Mouse (Mus musculus) CH12.LX (cell line): ENCODE results near the gene Olfr1160. TPM values are rescaled to one million over a fixed set of nuclear protein-coding genes. Genes with fewer than 3 reads are reported as not detected.

ENCODE experiments used
- DNase-seq: peaks from one replicate; pipeline ENCODE4 v3.0.0-alpha.2; 2013; ENCODE audit errors: extremely low read depth
- H3K27ac ChIP-seq: 2 replicates; pipeline ENCODE4 v1.5.1; 2012; ENCODE audit warnings: low read depth, mild to moderate bottlenecking, control low read depth, moderate library complexity; ENCODE audit not compliant: insufficient read depth
- H3K27me3 ChIP-seq: replicated peaks from 2 replicates; pipeline ENCODE3; 2012; ENCODE audit warnings: inconsistent platforms
- H3K36me3 ChIP-seq, 2 experiments: replicated peaks in 1 of 2; 2 replicates each; pipeline versions ENCODE3 to v1.6.1; 2012; ENCODE audit warnings: inconsistent platforms in 1 of 2, low read length in 1 of 2, mild to moderate bottlenecking in 1 of 2, mixed read lengths in 1 of 2, moderate library complexity in 1 of 2; ENCODE audit not compliant: control insufficient read depth in 1 of 2, insufficient read depth in 1 of 2
- H3K4me1 ChIP-seq, 2 experiments: 2 replicates each; pipeline ENCODE4 v1.6.1; 2012; ENCODE audit warnings: inconsistent platforms in 1 of 2, moderate library complexity in 1 of 2; ENCODE audit not compliant: insufficient read depth in 2 of 2, control insufficient read depth in 1 of 2
- H3K4me2 ChIP-seq: 2 replicates; pipeline ENCODE4 v1.6.1; 2012; ENCODE audit warnings: low read depth, mild to moderate bottlenecking, control low read depth; ENCODE audit not compliant: poor library complexity, insufficient read depth, severe bottlenecking
- H3K4me3 ChIP-seq, 3 experiments: fragments of 150-350 bp in 1 of 3; sonication (generic) in 1 of 3; replicated peaks in 1 of 3; 2 replicates each; pipeline versions ENCODE3 to v1.5.1; 2011 to 2012; ENCODE audit warnings: low read depth in 2 of 3, low read length in 2 of 3, mild to moderate bottlenecking in 2 of 3, moderate library complexity in 2 of 3, control low read depth in 1 of 3, improper control_type of control experiment in 1 of 3, inconsistent platforms in 1 of 3, mixed read lengths in 1 of 3; ENCODE audit not compliant: poor library complexity in 1 of 3
- H3K79me2 ChIP-seq: replicated peaks from 2 replicates; pipeline ENCODE4 v1.6.1; 2012; ENCODE audit warnings: mild to moderate bottlenecking, moderate library complexity; ENCODE audit not compliant: control insufficient read depth, poor library complexity, insufficient read depth, severe bottlenecking; ENCODE audit errors: extremely low read depth
- H3K9ac ChIP-seq: 2 replicates; pipeline ENCODE4 v1.6.1; 2012; ENCODE audit warnings: low read depth, mild to moderate bottlenecking, control low read depth, moderate library complexity; ENCODE audit not compliant: insufficient read depth
- H3K9me3 ChIP-seq: replicated peaks from 2 replicates; pipeline ENCODE3; 2012; ENCODE audit warnings: low read length, inconsistent platforms, mixed read lengths
- BHLHE40 ChIP-seq: IDR thresholded peaks from 2 replicates; pipeline ENCODE4 v1.6.1; 2011; ENCODE audit warnings: mild to moderate bottlenecking, low read depth, low read length, improper control_type of control experiment
- CHD1 ChIP-seq: IDR thresholded peaks from 2 replicates; pipeline ENCODE4 v1.6.1; 2012; ENCODE audit warnings: low read depth, low read length, improper control_type of control experiment, inconsistent platforms
- CHD2 ChIP-seq: IDR thresholded peaks from 2 replicates; pipeline ENCODE4 v1.6.1; 2011; ENCODE audit warnings: low read length, improper control_type of control experiment
- CTCF ChIP-seq, 2 experiments: IDR thresholded peaks in 1 of 2; conservative IDR thresholded peaks in 1 of 2; 2 replicates each; pipeline ENCODE4 v1.5.1; 2011 to 2012; ENCODE audit warnings: low read depth in 2 of 2, low read length in 2 of 2, improper control_type of control experiment in 1 of 2, inconsistent platforms in 1 of 2, mild to moderate bottlenecking in 1 of 2, moderate library complexity in 1 of 2
- E2F4 ChIP-seq: IDR thresholded peaks from 2 replicates; pipeline ENCODE4 v1.6.1; 2011; ENCODE audit warnings: low read depth, low read length, improper control_type of control experiment; ENCODE audit not compliant: insufficient replicate concordance
- EP300 ChIP-seq: IDR thresholded peaks from 2 replicates; pipeline ENCODE4 v1.6.1; 2011; ENCODE audit warnings: low read length, improper control_type of control experiment
- ETS1 ChIP-seq: conservative IDR thresholded peaks from 2 replicates; pipeline ENCODE4 v1.6.1; 2012; ENCODE audit warnings: low read depth, mild to moderate bottlenecking, inconsistent platforms, low read length, improper control_type of control experiment, moderate library complexity
- HCFC1 ChIP-seq: IDR thresholded peaks from 2 replicates; pipeline ENCODE4 v1.6.1; 2012; ENCODE audit warnings: low read depth, mild to moderate bottlenecking, inconsistent platforms, low read length, improper control_type of control experiment
- IRF4 ChIP-seq: IDR thresholded peaks from 2 replicates; pipeline ENCODE4 v1.6.1; 2014; ENCODE audit warnings: low read depth, mild to moderate bottlenecking, inconsistent platforms, low read length, improper control_type of control experiment
- JUND ChIP-seq: conservative IDR thresholded peaks from 2 replicates; pipeline ENCODE4 v1.6.1; 2011; ENCODE audit warnings: low read depth, low read length, improper control_type of control experiment
- KAT2A ChIP-seq: IDR thresholded peaks from 2 replicates; pipeline ENCODE4 v1.6.1; 2012; ENCODE audit warnings: low read length, improper control_type of control experiment, inconsistent platforms; ENCODE audit not compliant: insufficient replicate concordance
- MAFK ChIP-seq: IDR thresholded peaks from 2 replicates; pipeline ENCODE4 v1.6.1; 2011; ENCODE audit warnings: low read length, improper control_type of control experiment; ENCODE audit not compliant: insufficient replicate concordance
- MAZ ChIP-seq: IDR thresholded peaks from 2 replicates; pipeline ENCODE4 v1.6.1; 2012; ENCODE audit warnings: low read depth, mild to moderate bottlenecking, inconsistent platforms, low read length, improper control_type of control experiment, moderate library complexity
- MXI1 ChIP-seq: IDR thresholded peaks from 2 replicates; pipeline ENCODE4 v1.6.1; 2011; ENCODE audit warnings: mild to moderate bottlenecking, low read depth, low read length, improper control_type of control experiment
- NELFE ChIP-seq: IDR thresholded peaks from 2 replicates; pipeline ENCODE4 v1.6.1; 2011; ENCODE audit warnings: low read depth, low read length, improper control_type of control experiment
- PAX5 ChIP-seq: IDR thresholded peaks from 2 replicates; pipeline ENCODE4 v1.6.1; 2012; ENCODE audit warnings: low read length, inconsistent platforms, mixed read lengths
- RAD21 ChIP-seq: IDR thresholded peaks from 2 replicates; pipeline ENCODE4 v1.6.1; 2011; ENCODE audit warnings: low read depth, mild to moderate bottlenecking, low read length, improper control_type of control experiment, moderate library complexity
- SMC3 ChIP-seq: IDR thresholded peaks from 2 replicates; pipeline ENCODE4 v1.6.1; 2011; ENCODE audit warnings: low read depth, low read length, improper control_type of control experiment
- TCF12 ChIP-seq: IDR thresholded peaks from 2 replicates; pipeline ENCODE4 v1.6.1; 2014; ENCODE audit warnings: low read depth, mild to moderate bottlenecking, inconsistent platforms, low read length, improper control_type of control experiment
- UBTF ChIP-seq: IDR thresholded peaks from 2 replicates; pipeline ENCODE4 v1.6.1; 2012; ENCODE audit warnings: low read depth, mild to moderate bottlenecking, inconsistent platforms, low read length, improper control_type of control experiment, moderate library complexity
- USF1 ChIP-seq: IDR thresholded peaks from 2 replicates; pipeline ENCODE4 v1.6.1; 2014; ENCODE audit warnings: low read depth, mild to moderate bottlenecking, inconsistent platforms, low read length, improper control_type of control experiment
- ZNF384 ChIP-seq: IDR thresholded peaks from 2 replicates; pipeline ENCODE4 v1.6.1; 2012; ENCODE audit warnings: low read depth, low read length, improper control_type of control experiment, inconsistent platforms
- dilution Hi-C: fragments of 300-500 bp; cut with MboI; formaldehyde crosslinking; loops from 2 replicates; pipeline ENCODE4 v1.14.3; 2020; ENCODE audit warnings: low sequenced_read_pairs; ENCODE audit not compliant: extremely low pct_unique_long_range_greater_than_20kb, extremely low pct_ligation_motif_present
- in situ Hi-C: fragments of 300-500 bp; cut with MboI; formaldehyde crosslinking; loops from 3 replicates; pipeline ENCODE4 v1.14.3; 2019; ENCODE audit warnings: low sequenced_read_pairs, low pct_ligation_motif_present, low pct_unique_long_range_greater_than_20kb, mixed read lengths
- polyA plus RNA-seq: library from polyadenylated mRNA; unstranded; fragments of >175 nt; gene quantifications from 2 replicates; pipeline ENCODE4 v1.2.1, GENCODE M21; 2012; ENCODE audit warnings: low read depth; ENCODE audit not compliant: insufficient read length
- total RNA-seq, 2 experiments: library from RNA; depleted of rRNA; stranded (reverse); fragments of 300-350 nt in 1 of 2; fragments of >200 nt in 1 of 2; gene quantifications; 2 replicates each; pipeline ENCODE4 v1.2.3; 2012 to 2014

Olfr1160 gene
- total and polyA plus RNA-seq, 3 experiments: not detected

DNA sequence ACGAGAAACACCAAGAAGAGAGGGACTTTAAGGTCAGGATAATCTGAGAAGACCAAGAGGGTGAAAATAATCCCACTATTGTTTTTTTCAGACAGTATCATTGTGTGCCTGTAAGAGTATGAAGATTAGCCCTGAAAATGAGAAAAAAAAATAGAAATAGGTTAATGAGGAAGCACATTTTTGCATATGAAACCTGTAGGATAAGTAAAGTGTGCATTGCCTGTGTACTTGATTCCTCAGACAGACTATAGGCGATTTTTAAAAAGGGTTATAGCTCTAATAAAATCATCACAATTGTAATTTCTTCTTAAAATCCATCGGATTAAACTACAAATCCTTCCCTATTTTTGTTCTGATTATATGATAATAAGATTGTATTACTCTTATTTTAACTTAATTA is 33.5 kb downstream of the Olfr1160 start, which contains the start of gene Olfr74:
Gene Olfr74, minus strand, starts transcription at position 101 of the 400 bp plus-strand sequence.
- no peak within 1 kb of the TSS for H3K9ac ChIP-seq
- dilution Hi-C loops (no loop called here), in situ Hi-C loops (no loop called here)
- no peak within 1 kb of the TSS for H3K27ac ChIP-seq
- no peaks in the 10 kb centered on the region for H3K4me1 ChIP-seq
- H3K79me2 ChIP-seq: no peaks in the 10 kb centered on the region
- peaks cover 10% of the 10 kb centered on the region for H3K9me3 ChIP-seq
- H3K4me3 ChIP-seq: no peak within 1 kb of the TSS
- DNase-seq: no peak
- H3K4me2 ChIP-seq: no peak within 1 kb of the TSS
- no peaks in the 10 kb centered on the region for H3K27me3 ChIP-seq
- TF ChIP-seq ETS1 (no peak), NELFE (no peak), MAZ (no peak), CHD2 (no peak), MAFK (no peak), SMC3 (no peak), UBTF (no peak), IRF4 (no peak), CTCF (conservative IDR thresholded peaks at IDR 0.05 in 1 of 2, IDR thresholded peaks at IDR 0.05 in 1 of 2; ENCODE audit: low read depth in 2 of 2, low read length in 2 of 2) (no peak), JUND (no peak), HCFC1 (no peak), MXI1 (no peak), E2F4 (no peak), BHLHE40 (no peak), USF1 (no peak), CHD1 (no peak), TCF12 (no peak), ZNF384 (no peak), PAX5 (no peak)
- no peaks in the 10 kb centered on the region for H3K36me3 ChIP-seq

DNA sequence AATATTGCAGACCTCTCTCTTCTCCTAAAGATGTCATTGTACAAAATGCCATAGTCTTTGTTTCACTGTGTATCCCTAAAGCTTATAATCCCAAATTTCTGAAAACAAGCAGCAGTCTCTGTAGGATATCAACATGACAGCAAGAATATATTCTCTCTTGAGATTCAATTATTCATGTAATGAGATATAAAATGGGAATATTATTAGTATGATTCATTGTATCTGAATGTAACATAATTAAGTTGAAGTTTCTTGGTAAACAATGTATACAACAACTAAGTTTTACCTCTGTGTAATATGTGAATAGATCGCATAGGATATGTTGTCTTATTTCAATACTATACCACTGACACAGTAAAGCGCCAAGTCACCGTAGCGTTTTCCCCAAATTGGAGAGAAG is 39.9 kb downstream of the Olfr1160 start, which contains the start of gene Olfr1157:
Gene Olfr1157, minus strand, starts transcription at position 101 of the 400 bp plus-strand sequence.
- H3K4me2 ChIP-seq: no peak within 1 kb of the TSS
- no peaks in the 10 kb centered on the region for H3K4me1 ChIP-seq
- no peak within 1 kb of the TSS for H3K27ac ChIP-seq
- no peak within 1 kb of the TSS for H3K4me3 ChIP-seq
- no peaks in the 10 kb centered on the region for H3K36me3 ChIP-seq
- no peak for DNase-seq
- H3K9me3 ChIP-seq: peaks cover 13% of the 10 kb centered on the region
- no peaks in the 10 kb centered on the region for H3K79me2 ChIP-seq
- in situ Hi-C loops: no loop called here
- TF ChIP-seq KAT2A: no peak
- no peak for TF ChIP-seq RAD21
- TF ChIP-seq EP300: no peak
- TF ChIP-seq, all 38 proteins: peak for 0
- Histone ChIP-seq H3K27me3 (no peaks in the 10 kb centered on the region), H3K9ac (no peak within 1 kb of the TSS)
- dilution Hi-C loops: no loop called here
